Mouse (Mus musculus) cortical plate, adult 2 months (tissue): ENCODE measurements around the gene Il23a. TPM values are rescaled to one million over a fixed set of nuclear protein-coding genes. Genes with fewer than 3 reads are reported as not detected.
"Not testable (repeated sequence)": the region's sequence is repeated elsewhere in the genome, so short reads cannot be mapped to it uniquely, and the experiment has no call there.

Experiments used
- H3K27ac ChIP-seq: fragments of 200-500 bp; 2 replicates; pipeline ENCODE4 v1.5.1; 2012; ENCODE audit warnings: low read length, control low read depth, inconsistent platforms; ENCODE audit not compliant: insufficient read depth
- H3K4me1 ChIP-seq: fragments of 200-500 bp; 2 replicates; pipeline ENCODE4 v1.6.1; 2011; ENCODE audit warnings: low read length; ENCODE audit not compliant: control insufficient read depth, insufficient read depth
- H3K4me3 ChIP-seq: fragments of 200-500 bp; 2 replicates; pipeline ENCODE4 v1.5.1; 2011; ENCODE audit warnings: mild to moderate bottlenecking, low read length, control low read depth; ENCODE audit not compliant: insufficient read depth
- CTCF ChIP-seq: fragments of 200-500 bp; IDR thresholded peaks from 2 replicates; pipeline ENCODE4 v1.5.1; 2011; ENCODE audit warnings: mild to moderate bottlenecking, control low read depth, low read length; ENCODE audit not compliant: insufficient read depth; ENCODE audit errors: extremely low read depth
- POLR2A ChIP-seq: fragments of 200-500 bp; IDR thresholded peaks from 2 replicates; pipeline ENCODE4 v1.6.1; 2011; ENCODE audit warnings: mild to moderate bottlenecking, low read length, control low read depth; ENCODE audit not compliant: insufficient read depth; ENCODE audit errors: extremely low read depth
- polyA plus RNA-seq: library from polyadenylated mRNA; depleted of rRNA; stranded (reverse); fragments of >200 nt; gene quantifications from 2 replicates; pipeline ENCODE4 v1.2.3, GENCODE M21; 2012

Gene Il23a
- polyA plus RNA-seq, 1 experiment = 0.54 TPM

DNA sequence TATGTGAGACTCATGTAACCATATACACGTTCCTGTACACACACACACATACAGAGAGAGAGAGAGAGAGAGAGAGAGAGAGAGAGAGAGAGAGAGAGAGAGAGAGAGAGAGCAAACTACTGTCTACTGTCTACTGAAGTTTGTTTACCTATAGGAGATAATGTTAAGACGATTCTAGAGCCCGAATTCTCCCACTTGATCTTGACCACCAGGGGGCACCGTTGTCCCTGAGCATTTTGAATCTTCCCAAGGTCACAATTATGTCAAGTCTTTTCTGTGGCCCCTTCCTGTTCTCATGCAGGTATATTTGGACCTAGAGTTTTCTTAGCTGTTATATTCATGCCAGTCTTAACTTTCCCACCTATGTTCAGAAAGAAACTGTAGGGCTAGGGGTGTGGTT is 37.0 kb upstream of the Il23a start:
- no peak overlapping the region for H3K27ac ChIP-seq
- peaks cover 4% of the 10 kb centered on the region; the same call in 1 of the 2 replicates for H3K4me1 ChIP-seq
- H3K4me3 ChIP-seq = no peak overlapping the region
- TF ChIP-seq POLR2A (no peak), CTCF (peak; percentile 72)

DNA sequence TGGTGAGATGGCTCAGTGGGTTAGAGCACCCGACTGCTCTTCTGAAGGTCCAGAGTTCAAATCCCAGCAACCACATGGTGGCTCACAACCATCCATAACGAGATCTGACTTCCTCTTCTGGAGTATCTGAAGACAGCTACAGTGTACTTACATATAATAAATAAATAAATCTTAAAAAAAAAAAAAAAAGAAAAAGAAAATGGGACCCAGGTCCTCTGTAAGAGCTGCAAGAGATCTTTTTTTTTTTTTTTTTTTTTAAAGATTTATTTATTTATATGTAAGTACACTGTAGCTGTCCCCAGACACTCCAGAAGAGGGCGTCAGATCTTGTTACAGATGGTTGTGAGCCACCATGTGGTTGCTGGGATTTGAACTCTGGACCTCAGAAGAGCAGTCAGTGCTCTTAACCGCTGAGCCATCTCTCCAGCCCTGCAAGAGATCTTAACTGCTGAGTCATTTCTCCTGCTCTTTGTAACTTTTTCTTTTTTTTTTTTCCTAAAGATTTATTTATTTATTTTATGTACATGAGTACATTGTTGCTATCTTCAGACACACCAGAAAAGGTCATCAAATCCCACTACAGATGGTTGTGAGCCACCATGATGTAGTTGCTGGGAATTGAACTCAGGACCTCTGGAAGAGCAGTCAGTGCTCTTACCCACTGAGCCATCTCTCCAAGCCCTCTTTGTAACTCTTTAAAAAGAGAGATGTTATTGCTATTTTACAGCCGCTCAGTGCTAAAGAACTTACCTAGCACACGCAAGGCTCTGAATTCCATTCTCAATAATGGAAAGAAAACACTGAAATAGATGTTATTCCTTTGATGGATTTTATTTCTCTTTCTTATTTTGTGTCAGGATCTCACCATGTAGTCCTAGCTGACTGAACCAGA is 34.1 kb upstream of the Il23a start:
- H3K4me1 ChIP-seq, H3K4me3 ChIP-seq, H3K27ac ChIP-seq: not testable (repeated sequence)

- no peak overlapping the region for H3K27ac ChIP-seq
- no peak for TF ChIP-seq POLR2A
- TF ChIP-seq CTCF = 0 out of 2 replicates have a peak, but pooled peaks have one; percentile 4
- peaks cover 4% of the 10 kb centered on the region for H3K4me1 ChIP-seq
- no peak overlapping the region for H3K4me3 ChIP-seq
Observed at GRCm38 (mm10) chr10:128327610-128328009, 29.1 kb upstream of the Il23a start.

DNA sequence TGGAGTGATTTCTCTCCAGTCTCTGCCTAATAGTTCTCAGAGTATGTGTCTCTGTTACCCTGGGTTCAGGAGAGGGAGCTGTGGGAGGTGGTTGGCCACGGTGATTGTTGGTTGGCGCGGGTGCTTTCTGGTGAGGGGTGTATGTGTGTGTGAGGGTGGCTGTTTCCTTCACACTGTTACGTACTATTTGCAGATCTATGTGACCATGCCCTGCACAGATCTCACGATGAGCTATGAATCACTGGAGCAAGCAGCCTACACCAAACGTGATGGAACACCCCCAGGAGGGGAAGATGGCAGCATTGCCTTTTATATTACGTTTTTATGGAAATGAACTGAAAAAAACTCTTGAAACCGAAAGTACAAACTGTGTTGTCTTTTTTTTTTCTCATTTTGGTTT is 28.3 kb upstream of the Il23a start:
- TF ChIP-seq CTCF = no peak
- no peak for TF ChIP-seq POLR2A
- no peak overlapping the region for H3K27ac ChIP-seq
- H3K4me1 ChIP-seq = peaks cover 4% of the 10 kb centered on the region
- H3K4me3 ChIP-seq = no peak overlapping the region

GRCm38 (mm10) chr10:128323516-128323915 is 25.0 kb upstream of the Il23a start:
- H3K4me3 ChIP-seq = peak overlapping the region; percentile 82
- H3K27ac ChIP-seq = no peak overlapping the region
- peaks cover 6% of the 10 kb centered on the region for H3K4me1 ChIP-seq
- TF ChIP-seq CTCF (no peak), POLR2A (no peak)

DNA sequence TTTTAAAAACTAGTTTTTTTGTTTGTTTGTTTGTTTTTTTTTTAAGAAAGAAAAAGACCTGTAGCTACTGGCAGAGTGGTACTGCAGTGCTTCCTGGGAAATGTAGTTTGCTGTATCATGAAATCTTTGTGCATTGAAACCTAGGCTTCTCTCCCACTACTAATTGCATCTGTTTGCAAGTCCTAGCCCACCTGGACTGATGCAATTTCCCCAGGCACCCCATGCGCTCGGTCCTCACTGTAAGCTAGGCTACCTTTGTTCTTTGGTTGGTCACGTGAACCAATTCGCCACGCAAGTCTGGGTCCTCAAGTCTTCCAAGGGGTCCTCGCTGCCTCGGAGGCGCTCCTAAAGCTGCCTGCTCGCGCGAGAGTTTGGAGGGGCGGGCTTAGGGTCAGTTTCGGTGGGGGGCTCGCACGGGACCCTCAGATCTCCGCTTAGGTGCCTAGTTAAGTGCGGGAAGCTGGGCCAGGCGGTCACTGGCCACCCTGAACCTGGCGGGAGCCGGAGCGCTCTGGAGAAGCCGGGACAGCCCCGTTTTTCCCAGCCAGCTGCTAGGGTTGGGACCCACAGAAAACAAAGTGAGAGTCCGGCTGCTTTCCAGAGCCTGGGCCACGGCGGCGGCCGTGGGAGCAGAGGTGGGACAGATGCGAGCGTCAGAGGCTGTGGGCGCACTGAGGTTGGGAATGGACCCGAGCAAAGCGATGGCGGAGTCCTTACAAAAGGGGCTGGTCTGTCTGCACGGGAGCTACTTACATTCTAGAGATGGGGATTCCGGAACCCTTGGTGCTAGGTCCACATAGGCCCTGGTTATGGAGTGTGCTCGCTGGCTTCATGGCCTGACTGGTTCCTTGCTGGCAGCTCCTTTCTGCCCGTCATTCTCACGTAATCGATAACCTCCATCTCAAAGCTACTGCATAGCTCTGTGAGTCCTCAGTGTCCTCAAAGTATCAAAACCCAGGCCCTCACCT is 23.9 kb upstream of the Il23a start, which contains the start of gene Cnpy2:
TSS of gene Cnpy2 (plus strand) at position 319 of the 968 bp plus-strand sequence.
- H3K27ac ChIP-seq = peak within 1 kb of the TSS; percentile 10
- H3K4me1 ChIP-seq = peaks cover 6% of the 10 kb centered on the region
- no peak for TF ChIP-seq CTCF
- peak; percentile 79 for TF ChIP-seq POLR2A
- peak within 1 kb of the TSS; percentile 82 for H3K4me3 ChIP-seq

DNA sequence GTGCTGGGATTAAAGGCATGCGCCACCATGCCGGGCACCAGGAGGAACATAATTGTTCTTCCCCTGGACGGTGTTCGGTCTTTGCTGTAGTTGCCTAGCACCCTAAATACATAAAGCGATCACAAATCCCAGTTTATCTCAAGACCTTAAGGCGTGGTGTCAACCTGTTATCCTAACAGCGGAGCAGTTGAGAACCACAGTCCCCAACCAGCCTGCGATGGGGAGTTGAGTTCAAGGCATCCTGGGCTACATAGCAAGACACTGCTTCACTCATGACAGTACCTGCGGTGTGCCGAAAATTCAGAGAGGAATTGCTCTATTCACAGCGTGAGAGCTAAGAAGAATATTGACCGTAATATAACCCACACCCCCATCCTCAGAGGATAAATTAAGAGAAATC is 23.1 kb upstream of the Il23a start:
- peaks cover 6% of the 10 kb centered on the region for H3K4me1 ChIP-seq
- TF ChIP-seq CTCF (no peak), POLR2A (no peak)
- H3K27ac ChIP-seq = no peak overlapping the region
- H3K4me3 ChIP-seq = peak overlapping the region; percentile 82

GRCm38 (mm10) chr10:128315578-128315977 is 17.0 kb upstream of the Il23a start:
- Histone ChIP-seq H3K4me3 (no peak overlapping the region), H3K4me1 (no peaks in the 10 kb centered on the region)
- no peak for TF ChIP-seq CTCF

DNA sequence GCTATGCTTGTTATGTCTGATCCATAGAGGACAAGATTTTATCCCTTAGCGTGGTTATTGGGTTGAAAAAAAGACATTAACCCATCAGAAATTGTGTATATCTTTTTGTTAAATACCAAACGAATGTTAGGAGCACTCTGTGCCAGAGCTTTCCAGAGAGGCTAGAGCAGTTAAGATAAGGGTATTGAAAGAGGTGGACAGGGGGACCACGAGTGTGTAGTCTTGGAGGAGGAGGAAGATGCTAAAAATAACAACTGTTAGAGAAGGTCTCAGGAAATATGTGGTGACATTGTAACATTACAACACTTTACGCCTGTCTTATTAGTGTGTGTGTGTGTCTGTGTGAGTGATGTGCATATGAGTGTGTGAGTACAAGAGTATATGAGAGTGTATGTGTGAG is 12.3 kb upstream of the Il23a start:
- TF ChIP-seq CTCF = no peak
- no peaks in the 10 kb centered on the region for H3K4me1 ChIP-seq
- no peak overlapping the region for H3K4me3 ChIP-seq
- no peak overlapping the region for H3K27ac ChIP-seq

More at GRCm38 (mm10) chr10:128315578-128315977, 17.0 kb upstream of the Il23a start:
- H3K27ac ChIP-seq = no peak overlapping the region
